Mouse (Mus musculus) testis, adult 2 months (tissue): ENCODE measurements around the gene Tnik. TPM values are rescaled to one million over a fixed set of nuclear protein-coding genes. Genes with fewer than 3 reads are reported as not detected.

ENCODE experiments used
- H3K27ac ChIP-seq: fragments of 200-500 bp; 2 replicates; pipeline ENCODE4 v1.5.1; 2012; ENCODE audit warnings: low read depth, low read length; ENCODE audit not compliant: control insufficient read depth, insufficient read depth
- H3K27me3 ChIP-seq: fragments of 200-500 bp; 2 replicates; pipeline ENCODE4 v1.6.1; 2012; ENCODE audit warnings: mild to moderate bottlenecking, low read length, moderate library complexity; ENCODE audit not compliant: control insufficient read depth, insufficient read depth
- H3K36me3 ChIP-seq: fragments of 200-500 bp; 2 replicates; pipeline ENCODE4 v1.6.1; 2012; ENCODE audit warnings: mild to moderate bottlenecking, low read length; ENCODE audit not compliant: control insufficient read depth, insufficient read depth
- H3K4me1 ChIP-seq: fragments of 200-500 bp; 2 replicates; pipeline ENCODE4 v1.6.1; 2012; ENCODE audit warnings: low read length; ENCODE audit not compliant: control insufficient read depth, insufficient read depth
- H3K4me3 ChIP-seq: fragments of 200-500 bp; 2 replicates; pipeline ENCODE4 v1.5.1; 2012; ENCODE audit warnings: low read depth, mild to moderate bottlenecking, low read length, moderate library complexity, mixed read lengths; ENCODE audit not compliant: control insufficient read depth
- CTCF ChIP-seq: fragments of 200-500 bp; IDR thresholded peaks from 2 replicates; pipeline ENCODE4 v1.5.1; 2012; ENCODE audit warnings: low read depth, mild to moderate bottlenecking, inconsistent platforms, low read length, moderate library complexity; ENCODE audit not compliant: control insufficient read depth, insufficient read depth, insufficient replicate concordance
- POLR2A ChIP-seq: fragments of 200-500 bp; IDR thresholded peaks from 2 replicates; pipeline ENCODE4 v1.6.1; 2012; ENCODE audit warnings: low read depth, mild to moderate bottlenecking, inconsistent platforms, low read length, moderate library complexity; ENCODE audit not compliant: control insufficient read depth
- polyA plus RNA-seq: library from polyadenylated mRNA; depleted of rRNA; stranded (reverse); fragments of >200 nt; gene quantifications from 2 replicates; pipeline ENCODE4 v1.2.3, GENCODE M21; 2012

Tnik gene
- polyA plus RNA-seq, 1 experiment: 7.4 TPM

DNA sequence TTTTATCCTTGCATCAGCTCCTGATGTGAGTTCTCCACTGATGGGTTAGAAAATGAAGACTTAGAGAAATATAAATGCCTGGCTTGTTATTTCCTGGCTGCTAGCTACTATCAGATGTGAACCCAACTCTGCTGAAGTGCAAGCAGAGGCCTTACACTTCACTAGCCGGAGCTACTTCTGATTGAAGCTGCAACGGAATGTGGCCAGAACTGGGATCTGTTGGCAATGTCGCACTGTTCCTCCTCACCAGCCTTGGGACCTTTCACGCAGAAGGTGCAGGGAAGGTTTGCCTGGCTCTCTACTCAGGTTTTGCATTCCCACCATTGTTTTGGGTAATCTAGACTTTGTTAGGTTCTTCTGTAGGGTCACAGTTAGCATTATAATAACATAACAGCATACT, 179.1 kb downstream of the Tnik start:
- H3K27me3 ChIP-seq: no peaks in the 10 kb centered on the region
- H3K4me1 ChIP-seq: no peaks in the 10 kb centered on the region; the same call in 1 of the 2 replicates
- no peak overlapping the region for H3K27ac ChIP-seq
- no peak overlapping the region for H3K4me3 ChIP-seq
- no peaks in the 10 kb centered on the region for H3K36me3 ChIP-seq
- no peak for TF ChIP-seq CTCF
- no peak for TF ChIP-seq POLR2A

DNA sequence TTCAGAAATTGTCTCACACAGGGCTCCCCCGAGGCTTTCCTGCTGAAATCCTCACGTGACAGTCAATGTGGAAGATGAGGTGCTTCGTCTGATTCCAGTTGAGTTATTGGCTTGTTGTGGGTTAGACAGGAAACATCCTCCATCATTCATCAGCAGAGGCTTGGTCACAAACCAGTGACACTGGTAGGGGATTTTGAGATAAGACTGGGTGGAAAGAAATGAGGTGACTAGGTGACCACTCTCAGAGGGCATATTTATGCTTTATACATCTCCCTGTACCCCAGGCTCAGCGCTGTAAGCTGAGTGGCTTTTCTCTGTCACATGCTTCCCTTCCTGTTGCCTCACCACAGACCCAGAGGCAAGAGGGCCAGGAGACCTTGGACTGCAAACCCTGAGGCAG, 184.9 kb downstream of the Tnik start:
- Histone ChIP-seq H3K27ac (no peak overlapping the region), H3K4me1 (no peaks in the 10 kb centered on the region), H3K36me3 (no peaks in the 10 kb centered on the region), H3K27me3 (no peaks in the 10 kb centered on the region), H3K4me3 (no peak overlapping the region)
- TF ChIP-seq CTCF (no peak), POLR2A (no peak)

DNA sequence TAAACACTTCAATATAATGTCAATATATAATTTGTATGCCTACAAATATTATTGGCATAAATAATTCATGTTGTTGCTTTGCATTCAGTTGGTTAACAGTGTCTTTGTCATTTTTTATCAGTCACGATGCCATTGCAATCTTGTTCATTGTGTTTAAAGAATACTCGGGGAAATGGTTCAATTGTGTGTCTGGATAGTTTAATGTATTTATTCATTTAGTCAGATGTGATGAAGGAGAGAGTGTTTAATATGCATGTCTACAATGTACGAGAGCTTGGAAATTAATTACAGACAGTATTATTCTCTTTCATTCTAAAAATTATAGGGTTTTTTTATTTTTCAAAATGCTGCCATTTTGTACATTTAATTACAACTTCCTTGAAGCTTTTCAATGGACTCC, 190.4 kb downstream of the Tnik start:
- H3K4me3 ChIP-seq: no peak overlapping the region
- H3K36me3 ChIP-seq: no peaks in the 10 kb centered on the region
- H3K27me3 ChIP-seq: no peaks in the 10 kb centered on the region
- no peak overlapping the region for H3K27ac ChIP-seq
- H3K4me1 ChIP-seq: no peaks in the 10 kb centered on the region
- TF ChIP-seq CTCF (no peak), POLR2A (no peak)

DNA sequence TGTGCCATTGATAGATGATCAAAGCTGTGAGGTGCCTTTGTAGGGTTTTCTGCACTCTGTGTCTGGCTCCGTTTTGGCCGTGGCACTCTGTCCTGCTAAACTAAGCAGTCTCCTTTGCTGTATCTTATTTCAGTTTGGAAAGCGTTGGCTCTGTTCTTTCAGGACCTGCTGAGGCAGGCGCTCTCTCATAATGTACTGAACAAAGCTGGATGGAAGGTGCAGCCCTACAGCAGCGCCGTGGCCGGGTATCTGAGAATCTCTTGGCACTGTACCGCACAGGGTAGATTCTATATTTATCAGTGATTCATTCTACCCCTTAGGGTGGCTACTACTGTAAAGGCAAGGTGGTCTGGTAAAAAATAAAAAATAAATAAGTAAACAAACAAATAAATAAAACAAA, 193.8 kb downstream of the Tnik start:
- TF ChIP-seq POLR2A (no peak), CTCF (no peak)
- Histone ChIP-seq H3K4me3 (no peak overlapping the region), H3K36me3 (no peaks in the 10 kb centered on the region), H3K27me3 (no peaks in the 10 kb centered on the region), H3K4me1 (no peaks in the 10 kb centered on the region), H3K27ac (no peak overlapping the region)

DNA sequence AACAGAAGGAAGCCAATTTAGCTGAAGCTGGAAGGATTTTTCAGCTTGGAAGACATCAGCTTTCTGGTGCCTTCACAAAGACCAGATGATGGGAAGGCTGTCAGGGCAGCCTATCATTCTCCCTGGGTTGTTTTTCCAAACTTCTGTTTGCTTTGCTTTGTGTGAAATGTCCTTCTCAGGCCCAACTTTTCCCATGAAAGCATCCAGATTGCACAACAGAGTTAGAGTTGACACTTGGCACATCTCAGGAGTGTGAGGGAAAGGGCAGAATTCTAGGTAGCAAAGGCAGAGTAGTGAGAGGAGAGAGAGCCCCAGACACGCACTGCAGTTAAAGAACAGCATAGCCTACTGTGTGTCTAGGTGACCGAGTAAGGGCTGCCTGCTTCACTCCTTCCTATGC, 194.5 kb downstream of the Tnik start:
- TF ChIP-seq POLR2A (no peak), CTCF (no peak)
- Histone ChIP-seq H3K27me3 (no peaks in the 10 kb centered on the region), H3K36me3 (no peaks in the 10 kb centered on the region), H3K27ac (no peak overlapping the region), H3K4me3 (no peak overlapping the region), H3K4me1 (no peaks in the 10 kb centered on the region)

DNA sequence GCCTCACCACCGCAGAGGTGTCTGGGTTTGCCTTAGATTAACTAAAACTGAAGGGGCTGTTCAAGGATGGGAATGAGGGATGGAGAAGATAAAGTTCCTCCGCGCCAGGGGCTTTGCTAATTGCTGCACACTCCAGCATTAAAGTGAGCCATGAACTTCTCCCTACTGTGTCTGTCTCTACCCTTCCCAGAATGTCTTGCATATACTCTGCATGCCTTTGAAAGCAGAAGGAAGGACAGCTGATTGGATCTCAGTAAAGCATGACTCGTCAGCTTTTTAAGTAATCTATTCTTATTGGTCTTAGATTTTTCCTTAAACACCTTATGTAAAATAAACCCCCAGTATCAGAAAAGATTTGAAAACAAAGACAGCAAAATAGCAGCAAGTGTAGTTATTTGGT, 203.7 kb downstream of the Tnik start:
- H3K36me3 ChIP-seq: no peaks in the 10 kb centered on the region
- H3K4me1 ChIP-seq: no peaks in the 10 kb centered on the region
- TF ChIP-seq POLR2A: no peak
- no peak overlapping the region for H3K4me3 ChIP-seq
- H3K27me3 ChIP-seq: no peaks in the 10 kb centered on the region
- no peak overlapping the region for H3K27ac ChIP-seq

DNA sequence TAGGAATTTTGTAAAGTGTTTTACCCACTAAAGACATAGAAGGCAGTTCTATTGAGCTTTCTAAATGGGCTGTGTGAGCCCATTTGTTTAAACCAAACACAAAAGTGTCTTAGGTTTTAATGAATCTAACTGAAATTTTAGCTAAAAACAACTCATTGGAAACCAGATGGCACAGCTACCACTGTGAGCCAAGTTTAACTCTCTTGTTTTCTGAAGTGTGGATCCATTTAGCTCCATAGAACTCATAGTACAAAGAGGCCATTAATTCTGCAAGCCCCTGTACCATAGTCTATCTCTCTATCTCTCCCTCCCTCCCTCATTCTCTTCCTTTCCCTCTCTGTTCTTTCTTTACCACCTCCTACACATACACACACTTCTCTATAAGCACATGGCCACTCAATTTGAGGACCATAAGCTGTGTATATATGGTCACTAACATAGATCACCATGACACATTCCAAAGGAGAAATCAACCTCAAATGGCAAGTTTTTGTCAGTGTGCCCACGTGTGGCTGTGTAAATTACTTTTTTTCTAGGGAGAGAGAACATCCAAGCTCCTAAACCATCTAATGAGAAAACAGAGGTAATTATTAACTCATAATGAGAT, 204.2 kb downstream of the Tnik start:
- H3K36me3 ChIP-seq: no peaks in the 10 kb centered on the region
- H3K27ac ChIP-seq: no peak overlapping the region
- no peaks in the 10 kb centered on the region for H3K27me3 ChIP-seq
- H3K4me3 ChIP-seq: no peak overlapping the region
- TF ChIP-seq POLR2A: no peak
- H3K4me1 ChIP-seq: no peaks in the 10 kb centered on the region

DNA sequence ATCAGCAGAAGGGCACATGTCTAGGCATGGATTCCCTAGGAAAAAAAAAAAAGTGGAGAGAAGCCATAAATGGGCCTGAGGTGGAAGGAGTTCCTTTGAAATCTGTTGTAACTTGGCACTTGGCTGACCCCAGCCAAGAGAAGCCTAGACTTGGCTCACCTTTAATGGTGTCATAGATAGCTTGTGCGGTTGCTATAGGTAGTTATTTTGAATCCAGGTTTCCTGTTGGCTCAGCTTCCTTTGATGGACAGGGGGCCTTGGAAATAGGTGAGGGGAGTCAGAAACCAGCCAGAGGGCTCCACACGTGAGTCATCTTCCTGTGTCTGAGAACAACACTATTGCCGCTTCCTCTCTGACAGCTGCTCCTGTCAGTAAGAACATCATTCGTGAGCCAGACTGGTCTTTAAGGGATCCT, 204.9 kb downstream of the Tnik start:
- Histone ChIP-seq H3K4me1 (no peaks in the 10 kb centered on the region), H3K27ac (no peak overlapping the region), H3K27me3 (no peaks in the 10 kb centered on the region), H3K36me3 (no peaks in the 10 kb centered on the region), H3K4me3 (no peak overlapping the region)
- TF ChIP-seq POLR2A (no peak), CTCF (no peak)
